Mouse (Mus musculus) intestine, postnatal 0 days (tissue): ENCODE measurements around the gene Tmsb4x. TPM values are rescaled to one million over a fixed set of nuclear protein-coding genes. Genes with fewer than 3 reads are reported as not detected.

ENCODE experiments used
- ATAC-seq: fragments of 200-750 bp; cut with Nextera tagmentation; 2 replicates; pipeline ENCODE4 v1.8.0; 2017; ENCODE audit warnings: mild to moderate bottlenecking, moderate TSS enrichment, moderate library complexity
- H3K27ac ChIP-seq: fragments of 300-500 bp; sonication (generic); 2 replicates; pipeline ENCODE4 v1.5.1; 2014; ENCODE audit warnings: mild to moderate bottlenecking, low read depth, low read length, moderate library complexity
- H3K27me3 ChIP-seq: fragments of 300-500 bp; sonication (generic); replicated peaks from 2 replicates; pipeline ENCODE4 v1.6.1; 2014; ENCODE audit warnings: low read length, mixed read lengths; ENCODE audit not compliant: control insufficient read depth, insufficient read depth
- H3K36me3 ChIP-seq: fragments of 300-500 bp; sonication (generic); 2 replicates; pipeline ENCODE4 v1.6.1; 2014; ENCODE audit warnings: mild to moderate bottlenecking, moderate library complexity; ENCODE audit not compliant: control insufficient read depth, insufficient read depth
- H3K4me1 ChIP-seq: fragments of 300-500 bp; sonication (generic); replicated peaks from 2 replicates; pipeline ENCODE4 v1.6.1; 2014; ENCODE audit warnings: antibody characterized with exemption, low read length, mixed read lengths; ENCODE audit not compliant: control insufficient read depth, insufficient read depth
- H3K4me2 ChIP-seq: fragments of 300-500 bp; sonication (generic); replicated peaks from 2 replicates; pipeline ENCODE4 v1.6.1; 2014; ENCODE audit warnings: low read depth, mild to moderate bottlenecking, moderate library complexity
- H3K4me3 ChIP-seq: fragments of 300-500 bp; sonication (generic); 2 replicates; pipeline ENCODE4 v1.5.1; 2014; ENCODE audit warnings: low read depth, low read length
- H3K9ac ChIP-seq: fragments of 300-500 bp; sonication (generic); 2 replicates; pipeline ENCODE4 v1.6.1; 2014; ENCODE audit warnings: mild to moderate bottlenecking, low read depth, low read length
- H3K9me3 ChIP-seq: fragments of 300-500 bp; sonication (generic); 2 replicates; pipeline ENCODE4 v1.6.1; 2016; ENCODE audit warnings: mixed run types; ENCODE audit not compliant: control insufficient read depth
- CTCF ChIP-seq: sonication (generic); IDR thresholded peaks from 2 replicates; pipeline ENCODE4 v1.5.1; 2016; ENCODE audit warnings: low read depth, mild to moderate bottlenecking, control low read depth, antibody characterized with exemption, moderate library complexity
- WGBS: fragments of 180-500 bp; shearing (Covaris S2); extraction: QIAGEN DNeasy Blood & Tissue Kit; methylation state at CpG from one replicate; pipeline ENCODE4 v1.1.7; 2014; 5-methylcytosine and 5-hydroxymethylcytosine counted together
- polyA plus RNA-seq: library from polyadenylated mRNA; unstranded; fragments of >200 nt; fragmentation: Nextera tagmentation; extraction: Ambion mirVana; gene quantifications from 2 replicates; pipeline ENCODE4 v1.2.1, GENCODE M21; 2015

The Tmsb4x gene
- polyA plus RNA-seq, 1 experiment from 2014 or later: 4,486 TPM

GRCm38 (mm10) chrX:167195228-167195649 lies 13.9 kb downstream of the Tmsb4x start:
- H3K4me3 ChIP-seq: no peak overlapping the region
- no peaks in the 10 kb centered on the region for H3K4me1 ChIP-seq
- ATAC-seq: no peak
- no peak overlapping the region for H3K27ac ChIP-seq
- no peak overlapping the region for H3K9ac ChIP-seq
- no peaks in the 10 kb centered on the region for H3K27me3 ChIP-seq
- no peak overlapping the region for H3K4me2 ChIP-seq
- no peaks in the 10 kb centered on the region for H3K9me3 ChIP-seq
- no peak for TF ChIP-seq CTCF
- H3K36me3 ChIP-seq: no peaks in the 10 kb centered on the region
- WGBS: 32% methylated on average over 2 of the region's 2 CpGs

GRCm38 (mm10) chrX:167186306-167186705 lies 22.8 kb downstream of the Tmsb4x start:
- H3K4me3 ChIP-seq: no peak overlapping the region
- H3K4me2 ChIP-seq: no peak overlapping the region
- H3K4me1 ChIP-seq: no peaks in the 10 kb centered on the region
- no peak for TF ChIP-seq CTCF
- WGBS: 45% methylated on average over 2 of the region's 2 CpGs
- no peak for ATAC-seq
- no peaks in the 10 kb centered on the region for H3K36me3 ChIP-seq
- H3K9me3 ChIP-seq: no peaks in the 10 kb centered on the region
- no peaks in the 10 kb centered on the region for H3K27me3 ChIP-seq
- no peak overlapping the region for H3K27ac ChIP-seq
- H3K9ac ChIP-seq: no peak overlapping the region

GRCm38 (mm10) chrX:167183535-167183934 lies 25.6 kb downstream of the Tmsb4x start:
- ATAC-seq: no peak
- Histone ChIP-seq H3K4me3 (no peak overlapping the region), H3K27me3 (no peaks in the 10 kb centered on the region), H3K9me3 (no peaks in the 10 kb centered on the region), H3K4me1 (no peaks in the 10 kb centered on the region), H3K4me2 (0 out of 2 replicates have a peak overlapping the region, but pooled peaks have one; percentile 13), H3K36me3 (no peaks in the 10 kb centered on the region), H3K27ac (no peak overlapping the region), H3K9ac (no peak overlapping the region)
- TF ChIP-seq CTCF: no peak
- 49% methylated on average over 6 of the region's 6 CpGs for WGBS

- Histone ChIP-seq H3K9ac (no peak overlapping the region), H3K27me3 (no peaks in the 10 kb centered on the region), H3K36me3 (no peaks in the 10 kb centered on the region), H3K4me1 (no peaks in the 10 kb centered on the region), H3K27ac (no peak overlapping the region), H3K4me3 (no peak overlapping the region), H3K4me2 (no peak overlapping the region), H3K9me3 (no peaks in the 10 kb centered on the region)
- no peak for ATAC-seq
- 72% methylated on average over 5 of the region's 5 CpGs for WGBS
- no peak for TF ChIP-seq CTCF
Measured at GRCm38 (mm10) chrX:167182411-167182810, 26.7 kb downstream of the Tmsb4x start.

- no peaks in the 10 kb centered on the region for H3K36me3 ChIP-seq
- ATAC-seq: no peak
- no peaks in the 10 kb centered on the region for H3K4me1 ChIP-seq
- H3K9ac ChIP-seq: no peak overlapping the region
- H3K27ac ChIP-seq: no peak overlapping the region
- WGBS: 62% methylated on average over 4 of the region's 4 CpGs
- no peak for TF ChIP-seq CTCF
- H3K4me2 ChIP-seq: no peak overlapping the region
- no peaks in the 10 kb centered on the region for H3K9me3 ChIP-seq
- H3K4me3 ChIP-seq: no peak overlapping the region
- H3K27me3 ChIP-seq: no peaks in the 10 kb centered on the region
Measured at GRCm38 (mm10) chrX:167179961-167180642, 29.0 kb downstream of the Tmsb4x start.

- Histone ChIP-seq H3K4me2 (no peak overlapping the region), H3K4me1 (no peaks in the 10 kb centered on the region), H3K27ac (no peak overlapping the region), H3K4me3 (no peak overlapping the region), H3K9ac (no peak overlapping the region), H3K36me3 (no peaks in the 10 kb centered on the region), H3K9me3 (no peaks in the 10 kb centered on the region), H3K27me3 (no peaks in the 10 kb centered on the region; the same call in 1 of the 2 replicates)
- no peak for TF ChIP-seq CTCF
- WGBS: 80% methylated on average over 3 of the region's 3 CpGs
- no peak for ATAC-seq
Measured at GRCm38 (mm10) chrX:167179549-167179948, 29.6 kb downstream of the Tmsb4x start.
